20 mouse cellular contexts compared by ENCODE assay signal in genomic region chr17:8551641-8552040, GRCm38 (mm10). TPM values are rescaled to one million over a fixed set of nuclear protein-coding genes. Genes with fewer than 3 reads are reported as not detected.
DNase-seq lines count a peak whose midpoint lies in the region; ATAC-seq and TF ChIP-seq lines count a peak whose summit lies in the region.
"Had no signal": no experiment of that assay in that cellular context is flagged by ENCODE, and none has a peak within 500 bp of the region (broad histone marks: within the 10 kb centered on the region; RNA-seq: fewer than 3 reads in every experiment).

No protein-coding gene starts in this region.

- no peaks in the 10 kb centered on the region for H3K36me3 ChIP-seq in limb, embryonic 13.5 days
- H3K36me3 ChIP-seq: embryonic facial prominence, embryonic 13.5 days; embryonic facial prominence, embryonic 15.5 days; forebrain, embryonic 10.5 days; forebrain, embryonic 12.5 days had no signal

- no peak for TF ChIP-seq POLR2A in cerebellum, adult 2 months (IDR thresholded peaks at IDR 0.05; ENCODE audit: borderline replicate concordance, insufficient read depth, low read length)

- H3K27ac ChIP-seq in cerebellum, adult 2 months (ENCODE audit: insufficient read depth, low read length): peak overlapping the region; percentile 85
- no peak overlapping the region for H3K27ac ChIP-seq in limb, embryonic 13.5 days
- H3K27ac ChIP-seq: embryonic facial prominence, embryonic 13.5 days; embryonic facial prominence, embryonic 15.5 days; forebrain, embryonic 10.5 days; forebrain, embryonic 12.5 days had no signal

- TF ChIP-seq CTCF in cerebellum, adult 2 months (IDR thresholded peaks at IDR 0.05; ENCODE audit: borderline replicate concordance, insufficient read depth, low read depth, low read length): no peak

- no peak for DNase-seq in cerebellum, adult 2 months
- no peak for DNase-seq in cerebellum, adult 9-10 months
- peak; percentile 34 to 50 for DNase-seq in cerebellum, postnatal 25 days
- DNase-seq in cerebellum, adult 11 months: no peak
- DNase-seq in thymus, postnatal 0 days (ENCODE audit: low spot score): no peak
- DNase-seq: adrenal gland, adult 2 months; adrenal gland, postnatal 10 days; embryo, embryonic 11 days had no signal

- peak overlapping the region; percentile 32; the same call in 1 of the 2 replicates for H3K4me2 ChIP-seq in limb, embryonic 13.5 days (replicated peaks)
- H3K4me2 ChIP-seq: embryonic facial prominence, embryonic 13.5 days; embryonic facial prominence, embryonic 15.5 days; forebrain, embryonic 12.5 days had no signal

- no peak for ATAC-seq in limb, embryonic 13.5 days (ENCODE audit: low FRiP score, low read depth)
- ATAC-seq: forebrain, embryonic 14.5 days; forebrain, embryonic 16.5 days had no signal

- peaks cover 3% of the 10 kb centered on the region; the same call in 1 of the 2 replicates for H3K9me3 ChIP-seq in limb, embryonic 13.5 days
- H3K9me3 ChIP-seq: embryonic facial prominence, embryonic 13.5 days; embryonic facial prominence, embryonic 15.5 days; forebrain, embryonic 10.5 days; forebrain, embryonic 12.5 days had no signal

- peaks cover 66% of the 10 kb centered on the region for H3K4me1 ChIP-seq in cerebellum, adult 2 months (ENCODE audit: control insufficient read depth, insufficient read depth, low read length)
- H3K4me1 ChIP-seq in limb, embryonic 13.5 days: peaks cover 11% of the 10 kb centered on the region
- H3K4me1 ChIP-seq: embryonic facial prominence, embryonic 13.5 days; embryonic facial prominence, embryonic 15.5 days; forebrain, embryonic 10.5 days; forebrain, embryonic 12.5 days had no signal

- H3K27me3 ChIP-seq in cerebellum, adult 2 months (ENCODE audit: control insufficient read depth, insufficient read depth, low read length): no peaks in the 10 kb centered on the region
- H3K27me3 ChIP-seq in limb, embryonic 13.5 days: 0 out of 2 replicates have a peak, but pooled peaks cover 7% of the 10 kb centered on the region
- H3K27me3 ChIP-seq: embryonic facial prominence, embryonic 15.5 days; forebrain, embryonic 12.5 days had no signal

- no peak overlapping the region for H3K9ac ChIP-seq in limb, embryonic 13.5 days
- H3K9ac ChIP-seq: embryonic facial prominence, embryonic 13.5 days; embryonic facial prominence, embryonic 15.5 days; forebrain, embryonic 12.5 days had no signal

- no peak overlapping the region for H3K4me3 ChIP-seq in cerebellum, adult 2 months (replicated peaks; ENCODE audit: insufficient read depth, low read depth, low read length)
- no peak overlapping the region for H3K4me3 ChIP-seq in limb, embryonic 13.5 days
- H3K4me3 ChIP-seq: embryonic facial prominence, embryonic 13.5 days; embryonic facial prominence, embryonic 15.5 days; erythroblast, embryonic 14.5 days; forebrain, embryonic 10.5 days; forebrain, embryonic 12.5 days had no signal

- WGBS in cerebellum, adult 2 months: 44% methylated on average over 3 of the region's 3 CpGs
- 67% methylated on average over 3 of the region's 3 CpGs for WGBS in limb, embryonic 13.5 days

RNA-seq across cellular contexts. Expression of gene Gm17087, which starts 15.1 kb away (rescaled TPM):
- polyA plus RNA-seq in cerebellum, adult 2 months (2012; rRNA removed): not detected in 2 replicates
- not detected in 2 replicates for polyA plus RNA-seq in limb, embryonic 13.5 days (2015; fragmentation: Nextera tagmentation; extraction: Ambion mirVana)
- not detected in 2 replicates for polyA plus RNA-seq in thymus, postnatal 0 days (2015; fragmentation: Nextera tagmentation; extraction: Ambion mirVana)
- polyA plus RNA-seq: adrenal gland, adult 2 months; brain, embryonic 14.5 days; C2C12; embryonic facial prominence, embryonic 11.5 days; embryonic facial prominence, embryonic 13.5 days; embryonic facial prominence, embryonic 15.5 days; erythroblast, embryonic 14.5 days; forebrain, embryonic 10.5 days; forebrain, embryonic 12.5 days; forebrain, embryonic 14.5 days; forebrain, embryonic 16.5 days; frontal cortex, adult 2 months had no signal

RNA-seq across cellular contexts. Expression of gene Pde10a, which starts 26.5 kb away (rescaled TPM):
- 31.9 and 40.9 TPM in 2 replicates for polyA plus RNA-seq in cerebellum, adult 2 months (2012; rRNA removed)
- 2.4 TPM in 2 replicates for polyA plus RNA-seq in limb, embryonic 13.5 days (2015; fragmentation: Nextera tagmentation; extraction: Ambion mirVana)
- polyA plus RNA-seq in thymus, postnatal 0 days (2015; fragmentation: Nextera tagmentation; extraction: Ambion mirVana): 3.1 and 3.3 TPM in 2 replicates
- polyA plus RNA-seq: erythroblast, embryonic 14.5 days had no signal

Comparison
In these comparisons a context has a peak if more than half of its experiments do, and no peak if none do; other contexts are left out.
1. DNase-seq: peak in cerebellum, postnatal 25 days (2 of 2); none in cerebellum, adult 2 months (0 of 2), cerebellum, adult 9-10 months (single experiment), cerebellum, adult 11 months (single experiment) and thymus, postnatal 0 days (single experiment).